Mouse (Mus musculus): ENCODE measurements around the gene Pidd1.

Pidd1 gene

DNA sequence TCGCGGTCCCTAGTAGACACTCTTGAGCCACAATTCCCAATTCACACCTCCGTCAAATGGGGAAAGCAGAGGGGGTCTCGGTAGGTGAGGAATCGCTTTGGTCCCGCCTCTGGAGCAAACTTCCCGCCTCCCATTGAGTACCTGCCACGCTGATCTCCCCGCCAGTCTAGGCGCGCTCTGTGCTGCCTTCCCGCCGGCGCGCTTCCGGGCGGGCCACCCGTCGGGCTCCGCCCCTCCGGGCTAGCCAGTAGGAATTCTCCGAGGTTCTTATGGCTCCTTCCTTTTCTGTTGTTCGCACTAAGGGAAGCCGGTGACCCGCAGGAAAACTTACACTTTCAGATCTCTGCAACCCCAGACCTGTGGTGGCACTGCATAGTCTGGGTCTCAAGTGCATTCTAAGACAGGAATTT lies at the start of gene Pidd1:
Pidd1 (minus strand) TSS at position 198 of the 410 bp plus-strand sequence.
- in situ Hi-C loops (cut with MboI; ENCODE audit: low sequenced_read_pairs): no loop called here

DNA sequence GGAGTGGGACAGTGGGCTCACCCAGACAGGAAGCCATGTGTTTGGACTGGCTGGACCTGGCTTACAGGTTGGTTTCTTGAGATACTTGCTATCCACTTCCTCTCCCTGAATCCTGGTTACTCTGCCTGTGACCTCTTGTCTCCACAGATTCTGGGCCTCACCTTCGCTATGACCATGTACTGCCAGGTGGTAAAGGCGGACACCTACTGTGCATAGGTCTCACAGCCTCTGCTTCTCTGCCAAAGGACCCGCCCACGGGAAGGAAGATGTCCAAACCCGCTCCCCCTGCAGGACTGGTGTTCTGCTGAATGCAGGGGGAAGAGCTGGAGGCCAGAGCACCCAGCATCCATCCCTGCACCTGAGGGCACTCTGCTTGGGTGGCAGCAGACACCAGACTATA lies 48.9 kb upstream of the Pidd1 start:
- in situ Hi-C loops (cut with MboI; ENCODE audit: low sequenced_read_pairs): no loop called here

DNA sequence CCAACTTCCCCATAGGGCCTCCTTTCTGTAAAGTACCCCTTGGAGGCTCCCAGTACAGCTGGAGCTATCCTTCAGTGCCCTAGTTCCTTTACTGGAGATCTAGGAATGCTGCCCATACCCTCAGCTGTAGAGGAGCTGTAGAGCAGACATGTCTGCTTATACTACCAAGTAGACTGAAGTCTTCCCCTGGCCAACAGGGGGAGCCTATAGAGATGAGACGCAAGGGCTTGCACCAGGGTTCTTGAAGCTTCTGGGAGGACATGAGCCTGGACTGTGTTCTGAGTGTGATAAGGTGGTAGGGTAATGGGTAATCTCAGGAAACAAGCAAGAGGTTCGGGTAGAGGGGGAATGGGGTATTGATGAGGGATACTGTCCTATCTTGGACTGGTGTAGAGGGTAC lies 47.3 kb upstream of the Pidd1 start:
- in situ Hi-C loops (cut with MboI; ENCODE audit: low sequenced_read_pairs): no loop called here

DNA sequence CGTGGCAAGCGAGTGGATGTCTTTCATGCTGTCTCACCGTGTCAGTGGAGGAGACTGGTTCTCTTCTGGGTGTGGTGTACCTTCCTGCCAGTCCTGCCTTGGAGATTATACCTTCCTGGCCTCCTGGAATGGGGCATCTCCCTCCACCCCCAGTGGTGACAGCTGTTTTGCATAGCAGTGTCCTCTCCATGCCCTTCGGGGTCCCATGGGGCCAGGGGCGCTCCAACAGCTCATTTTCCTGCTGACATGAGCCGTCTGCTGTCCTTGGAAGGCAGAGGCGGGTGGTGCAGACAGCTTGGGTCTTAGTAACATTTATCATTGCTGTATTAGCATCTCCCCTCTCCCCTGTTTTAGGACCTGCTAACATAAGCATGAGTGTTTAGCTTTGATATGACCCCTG lies 43.3 kb upstream of the Pidd1 start:
- in situ Hi-C loops (cut with MboI; ENCODE audit: low sequenced_read_pairs): loop anchor here (5.0 kb wide), 1 partner anchor 35 kb away; no protein-coding TSS in a partner anchor

DNA sequence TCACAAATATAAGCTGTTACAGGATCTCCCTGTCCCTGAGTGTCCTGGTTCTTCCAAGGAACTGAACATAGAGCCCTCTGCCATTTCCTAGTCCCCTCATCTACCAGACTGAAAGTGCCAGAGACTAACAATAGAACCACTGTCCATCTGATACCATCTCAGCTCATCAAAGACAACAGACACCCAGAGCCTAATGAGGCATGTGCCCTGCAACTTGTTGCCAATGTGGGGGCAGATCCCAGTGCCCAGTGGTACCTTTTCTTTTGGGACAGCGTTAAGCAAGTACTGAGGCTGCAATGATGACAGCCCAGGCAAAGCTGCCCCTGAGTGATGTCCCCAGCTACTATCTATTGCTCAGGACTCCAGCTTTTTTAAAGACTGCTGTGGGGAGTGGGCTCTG lies 42.4 kb upstream of the Pidd1 start:
- in situ Hi-C loops (cut with MboI; ENCODE audit: low sequenced_read_pairs): loop anchor here (5.0 kb wide), 1 partner anchor 36 kb away; no protein-coding TSS in a partner anchor

DNA sequence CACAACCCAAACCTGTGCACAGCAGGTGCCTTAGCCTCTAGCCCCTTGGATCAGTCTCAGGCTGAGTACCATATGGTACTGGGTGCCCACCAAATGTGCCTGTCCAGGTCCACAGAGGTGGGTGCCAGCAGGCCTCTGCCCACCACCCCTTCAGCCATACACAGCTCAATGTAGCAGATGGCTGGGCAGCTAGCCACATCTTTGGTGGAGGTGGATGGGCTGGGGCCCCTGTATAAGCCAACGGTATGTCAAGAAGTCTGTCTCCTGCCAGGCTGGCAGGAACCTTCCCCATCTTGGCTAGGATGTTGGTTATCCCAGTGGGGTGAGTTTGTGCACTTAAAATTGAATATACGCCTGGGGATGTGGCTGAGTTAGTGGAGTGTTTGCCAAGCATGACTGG lies 41.8 kb upstream of the Pidd1 start:
- in situ Hi-C loops (cut with MboI; ENCODE audit: low sequenced_read_pairs): loop anchor here (5.0 kb wide), 1 partner anchor 37 kb away; no protein-coding TSS in a partner anchor

DNA sequence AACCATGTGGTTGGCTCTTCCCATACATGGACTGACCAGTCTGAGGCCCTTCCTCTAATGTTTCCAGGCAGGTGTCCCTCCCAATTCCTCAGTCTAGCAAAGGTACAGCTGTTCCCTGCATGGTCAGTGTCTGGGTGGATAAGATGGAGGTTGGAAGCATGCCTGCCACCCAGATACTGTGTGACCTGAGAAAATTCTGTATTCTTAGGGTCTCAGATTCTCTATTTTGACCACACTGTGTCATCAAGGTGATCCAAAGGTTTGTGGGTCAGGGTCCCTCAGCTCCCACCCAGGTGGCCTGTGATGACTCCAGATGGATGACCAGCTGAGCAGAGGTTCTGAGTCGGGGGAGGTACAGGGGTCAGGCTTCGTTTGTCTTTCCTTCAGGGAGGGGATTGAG lies 41.4 kb upstream of the Pidd1 start:
- in situ Hi-C loops (cut with MboI; ENCODE audit: low sequenced_read_pairs): loop anchor here (5.0 kb wide), 1 partner anchor 37 kb away; no protein-coding TSS in a partner anchor

DNA sequence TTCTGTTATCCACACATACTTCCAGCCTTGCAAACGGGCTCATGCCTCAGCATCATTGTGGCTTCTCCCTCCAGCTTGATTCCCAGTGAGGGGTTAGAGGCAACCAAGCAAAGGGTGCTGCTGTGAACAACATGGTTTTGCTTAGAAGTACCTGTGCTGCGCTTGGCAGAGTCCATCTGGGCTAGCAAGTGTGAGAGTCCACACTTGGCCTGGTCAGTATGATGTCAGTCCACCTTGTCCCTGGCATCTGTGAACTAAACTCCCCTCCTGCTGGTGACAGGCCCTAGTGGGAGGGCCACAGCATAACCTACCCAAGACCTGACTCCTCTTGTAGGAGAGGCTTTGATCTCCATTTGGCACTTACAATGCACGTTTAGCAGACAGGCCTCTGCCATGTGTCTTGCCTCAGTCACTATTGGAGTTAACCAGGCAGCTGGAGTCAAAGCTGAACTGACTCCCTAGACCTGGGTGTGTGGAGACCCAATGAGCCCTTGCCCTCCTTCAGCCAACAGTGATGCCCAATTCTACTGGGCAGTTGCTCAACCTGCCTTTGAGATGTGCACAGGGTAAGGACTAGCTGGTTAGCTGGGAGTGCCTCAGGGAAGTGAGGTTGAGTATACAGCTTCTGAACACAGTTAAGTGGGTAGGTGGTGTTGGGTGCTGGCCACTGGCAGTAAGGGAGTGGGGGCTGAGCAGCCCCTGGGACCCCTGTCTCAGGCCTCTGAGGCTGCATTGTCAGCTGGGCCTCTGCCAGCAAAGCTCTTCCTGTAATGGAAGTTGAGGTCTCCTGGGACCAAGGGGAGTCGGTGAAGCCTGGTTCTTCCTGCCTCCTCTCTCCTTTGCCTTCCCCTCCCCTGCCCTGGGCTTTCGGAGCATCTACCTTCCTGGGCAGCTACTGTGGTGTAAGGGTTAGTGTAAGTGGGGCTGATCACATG lies 40.6 kb upstream of the Pidd1 start:
- in situ Hi-C loops (cut with MboI; ENCODE audit: low sequenced_read_pairs): loop anchor here (5.0 kb wide), 1 partner anchor 38 kb away; no protein-coding TSS in a partner anchor

DNA sequence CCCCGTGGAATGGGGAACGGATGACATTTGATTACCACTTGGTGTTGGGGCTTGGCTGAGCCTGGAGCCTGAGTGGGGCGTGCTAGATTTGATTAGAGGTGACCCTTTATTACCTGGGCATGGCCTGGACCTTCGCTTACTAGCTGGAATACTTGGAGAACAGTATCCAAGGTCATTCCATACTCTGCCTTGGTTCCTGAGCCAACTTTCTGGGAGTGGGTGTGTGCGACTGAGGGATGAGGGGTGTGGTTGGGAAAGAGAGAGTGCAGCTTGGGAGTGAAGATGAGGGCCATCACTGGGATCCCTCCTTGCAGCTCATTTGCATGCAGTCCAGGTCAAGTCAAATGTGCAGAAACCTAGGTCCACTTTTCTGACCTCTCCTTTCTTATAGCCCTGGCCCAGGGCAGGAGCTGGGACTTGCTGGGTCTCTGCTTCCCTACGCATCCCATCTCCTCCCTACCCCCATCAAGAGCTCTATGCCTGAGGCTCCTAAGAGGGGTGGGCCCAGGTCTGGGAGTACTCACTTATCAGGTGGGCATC lies 39.4 kb upstream of the Pidd1 start:
- in situ Hi-C loops (cut with MboI; ENCODE audit: low sequenced_read_pairs): no loop called here

DNA sequence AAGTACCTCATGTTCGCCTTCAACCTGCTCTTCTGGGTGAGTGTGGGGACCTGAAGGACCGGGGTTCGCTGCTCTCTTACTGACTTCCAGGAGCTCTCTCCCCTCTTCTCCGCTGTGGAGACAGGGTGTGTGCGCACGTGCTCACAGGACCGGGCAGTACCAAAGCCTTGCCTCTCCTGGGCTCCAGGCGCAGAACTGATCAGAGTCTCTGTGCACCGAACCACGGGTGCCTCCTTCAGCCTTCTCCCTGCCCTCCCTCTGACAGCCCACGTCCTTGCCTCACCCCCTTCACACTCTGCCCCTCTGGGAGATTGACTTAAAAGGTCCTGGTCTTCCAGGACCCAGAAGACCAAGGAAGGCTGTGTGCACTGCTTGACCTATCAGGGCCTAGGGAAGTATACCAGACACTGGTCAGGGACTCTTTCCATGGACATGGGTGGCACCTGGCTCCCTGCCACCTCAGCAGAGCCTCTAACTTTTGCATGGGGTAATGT lies 38.8 kb upstream of the Pidd1 start:
- in situ Hi-C loops (cut with MboI; ENCODE audit: low sequenced_read_pairs): no loop called here

DNA sequence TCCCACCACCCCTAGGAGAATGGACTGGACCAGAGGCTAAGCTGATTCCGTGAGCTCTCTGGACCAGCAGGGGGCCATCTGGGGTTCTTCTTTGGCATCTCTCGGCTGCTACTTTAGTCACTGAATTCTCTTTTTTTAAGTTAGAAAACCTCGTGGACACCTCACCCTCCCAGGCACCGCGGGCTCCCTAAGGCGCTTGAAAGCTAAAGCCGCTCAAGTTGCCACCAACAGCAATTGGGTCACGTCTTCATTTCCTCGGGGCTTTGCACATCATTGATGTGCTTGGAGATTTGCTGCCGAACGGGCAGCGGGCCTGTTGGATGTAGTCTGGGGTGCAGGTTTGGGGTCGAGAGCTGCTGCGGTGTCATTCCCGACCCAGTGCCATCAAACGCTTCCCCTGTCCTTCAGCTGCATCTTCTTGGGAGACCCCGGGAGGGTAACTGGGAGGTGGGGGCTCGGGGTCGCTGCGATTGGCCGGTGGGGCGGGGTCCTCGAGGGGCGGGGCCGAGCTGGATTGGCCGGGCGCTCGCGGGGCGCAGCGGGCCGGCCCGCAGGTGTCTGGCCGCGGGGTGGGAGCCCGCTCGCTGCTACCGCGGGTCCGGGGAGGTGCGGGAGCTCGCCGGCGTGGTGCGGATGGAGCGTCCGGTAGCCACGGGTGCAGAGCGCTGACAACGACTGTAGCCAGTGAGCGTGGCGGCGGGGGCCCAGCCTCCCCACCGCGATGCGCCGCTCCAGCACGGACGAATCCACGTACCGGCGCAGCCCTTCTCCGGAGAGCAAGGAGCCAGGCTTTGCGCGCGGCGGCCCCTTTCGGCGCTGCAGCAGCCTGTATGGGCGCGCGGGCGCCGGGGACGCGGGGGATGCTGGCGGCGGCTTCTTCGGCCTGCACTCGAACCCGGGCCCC lies 37.9 kb upstream of the Pidd1 start:
- in situ Hi-C loops (cut with MboI; ENCODE audit: low sequenced_read_pairs): no loop called here

DNA sequence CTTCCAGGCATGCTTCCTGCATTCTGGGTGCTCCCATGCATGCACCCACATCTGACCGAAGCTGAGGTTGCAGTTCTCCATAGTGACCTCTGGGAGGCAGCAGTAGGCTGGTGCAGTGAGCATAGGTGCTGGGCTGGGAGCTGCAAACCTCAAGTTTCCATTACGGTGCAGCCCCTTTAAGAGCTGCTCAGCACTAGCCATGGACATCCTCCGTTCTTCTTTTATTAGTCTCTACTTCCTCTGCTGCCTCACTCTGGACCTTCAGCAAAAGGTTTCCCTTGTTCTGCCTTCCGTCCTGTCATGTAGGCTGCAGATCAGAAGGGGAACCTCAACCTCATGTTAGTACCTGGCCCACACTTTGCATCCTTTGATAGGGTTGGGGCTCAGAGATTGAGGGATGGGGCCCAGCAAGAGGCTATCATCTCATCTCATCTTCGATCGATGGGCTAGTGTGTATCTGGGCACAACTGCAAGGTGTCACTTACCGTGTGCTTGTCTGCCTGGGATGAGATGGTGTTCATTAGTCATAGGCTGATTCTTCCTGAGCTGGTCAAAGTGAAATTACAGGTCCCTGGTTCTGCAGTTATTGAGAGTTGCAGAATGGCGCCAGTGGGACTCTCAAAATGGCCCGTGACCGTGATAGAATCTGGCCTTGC lies 37.1 kb upstream of the Pidd1 start:
- in situ Hi-C loops (cut with MboI; ENCODE audit: low sequenced_read_pairs): no loop called here

DNA sequence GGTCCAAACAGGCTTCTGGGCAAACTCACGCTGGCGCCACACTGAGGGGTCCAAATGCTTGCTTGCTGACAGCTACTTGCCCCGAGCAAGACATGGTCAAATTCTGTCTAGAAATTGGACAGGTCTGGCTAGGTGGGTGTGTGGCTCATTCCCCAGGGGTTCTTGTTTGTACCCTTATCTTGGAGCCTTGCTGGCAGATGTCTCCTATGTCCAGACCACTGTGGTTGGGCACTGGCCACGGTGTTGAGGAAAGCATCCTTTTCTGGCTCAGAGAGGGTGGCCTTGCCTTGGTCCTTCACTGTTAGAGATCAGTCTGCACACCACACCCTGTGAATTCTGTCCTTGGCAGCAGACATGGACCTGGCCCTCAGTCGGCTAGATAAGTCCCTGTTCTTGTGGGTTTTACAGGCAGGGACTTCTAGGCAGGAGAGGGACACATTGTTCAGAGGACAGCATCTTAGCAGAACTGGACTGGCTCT lies 34.5 kb upstream of the Pidd1 start:
- in situ Hi-C loops (cut with MboI; ENCODE audit: low sequenced_read_pairs): no loop called here

DNA sequence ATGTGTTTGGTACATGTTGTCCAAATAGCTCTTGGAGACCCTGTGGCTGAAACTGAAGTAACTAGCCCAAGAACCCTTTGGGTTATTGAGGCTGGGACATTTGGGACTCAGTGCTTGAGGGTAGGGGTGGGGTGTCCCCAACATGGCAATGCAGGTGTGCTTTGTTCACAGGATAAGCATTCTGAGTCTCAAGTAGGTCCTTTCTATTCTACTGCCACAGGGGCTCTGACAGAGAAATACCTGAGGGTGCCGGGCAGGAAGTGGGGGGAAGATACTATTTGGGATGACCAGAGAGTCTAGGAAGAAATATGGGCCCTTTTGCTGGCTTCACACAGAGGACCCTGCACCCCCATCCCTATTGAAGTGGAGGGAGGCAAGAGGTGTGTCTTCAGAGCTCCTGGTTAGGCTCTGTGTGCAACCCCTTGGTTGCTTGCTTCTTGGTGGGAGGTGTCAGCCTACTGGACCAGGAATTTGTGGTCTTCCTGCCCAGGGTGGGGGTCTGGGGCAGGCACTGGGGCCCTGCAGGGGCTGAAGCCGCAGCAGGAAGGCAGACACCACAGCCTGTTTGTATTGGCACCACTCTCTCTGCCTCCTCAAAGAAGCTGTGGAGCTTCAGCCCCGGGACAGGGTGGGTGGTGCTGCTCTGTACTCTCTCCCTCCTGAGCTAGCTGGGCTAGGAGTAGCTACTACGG lies 33.9 kb upstream of the Pidd1 start:
- in situ Hi-C loops (cut with MboI; ENCODE audit: low sequenced_read_pairs): no loop called here

DNA sequence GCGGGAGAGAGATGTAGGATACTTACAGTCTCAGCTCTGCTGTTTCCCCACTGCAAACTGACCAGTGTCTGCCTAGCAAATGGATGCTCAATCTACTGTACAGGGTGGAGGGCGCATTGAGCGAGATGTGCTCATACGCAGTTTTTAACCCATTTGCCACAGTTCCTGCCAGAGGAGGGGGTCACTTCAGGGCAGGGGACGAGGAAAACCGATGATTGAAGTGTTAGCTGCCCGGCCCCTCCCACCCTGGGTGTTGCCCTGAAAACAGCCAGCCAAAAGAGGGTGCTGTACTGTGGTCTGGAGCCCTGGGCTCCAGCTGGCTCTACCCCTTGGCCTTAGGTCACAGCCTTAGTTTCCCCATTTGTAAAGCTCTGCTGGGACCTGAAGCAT lies 33.2 kb upstream of the Pidd1 start:
- in situ Hi-C loops (cut with MboI; ENCODE audit: low sequenced_read_pairs): no loop called here

DNA sequence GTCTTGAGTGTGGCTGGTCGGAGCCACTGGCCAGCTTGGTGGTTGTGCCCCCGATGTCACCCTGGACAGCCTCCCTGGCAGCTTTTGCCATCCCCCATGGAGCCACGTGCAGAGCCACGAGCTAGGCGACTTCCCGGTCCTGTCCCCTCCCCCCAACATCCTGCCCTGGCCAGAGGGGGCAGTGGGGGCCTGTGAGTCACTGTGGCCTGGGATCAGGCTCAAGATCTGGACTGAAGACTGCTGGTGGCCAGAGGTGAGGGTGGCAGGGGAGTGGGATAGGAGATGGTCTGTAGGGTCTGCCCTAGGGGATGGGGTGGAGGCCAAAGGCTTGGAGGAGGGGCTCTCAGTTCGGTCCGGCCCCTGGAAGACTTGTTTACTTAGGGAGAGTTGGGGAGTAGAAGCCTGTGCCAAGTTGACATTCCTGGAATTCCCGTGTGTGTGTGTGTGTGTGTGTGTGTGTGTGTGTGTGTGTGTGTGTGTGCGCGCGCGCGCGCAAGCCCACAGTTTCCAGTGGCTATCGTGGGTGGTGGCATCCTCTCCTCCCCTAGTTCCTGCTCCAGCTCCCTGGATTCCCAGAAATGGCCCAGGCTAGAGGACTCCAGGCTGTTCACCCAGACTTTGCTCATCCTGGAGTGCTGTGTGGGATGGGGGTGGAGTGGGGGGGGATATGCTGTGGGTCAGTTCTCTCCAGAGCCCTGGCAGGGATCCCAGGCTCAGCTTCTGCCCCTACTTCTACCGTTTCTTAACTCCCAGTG lies 32.6 kb upstream of the Pidd1 start:
- in situ Hi-C loops (cut with MboI; ENCODE audit: low sequenced_read_pairs): no loop called here

DNA sequence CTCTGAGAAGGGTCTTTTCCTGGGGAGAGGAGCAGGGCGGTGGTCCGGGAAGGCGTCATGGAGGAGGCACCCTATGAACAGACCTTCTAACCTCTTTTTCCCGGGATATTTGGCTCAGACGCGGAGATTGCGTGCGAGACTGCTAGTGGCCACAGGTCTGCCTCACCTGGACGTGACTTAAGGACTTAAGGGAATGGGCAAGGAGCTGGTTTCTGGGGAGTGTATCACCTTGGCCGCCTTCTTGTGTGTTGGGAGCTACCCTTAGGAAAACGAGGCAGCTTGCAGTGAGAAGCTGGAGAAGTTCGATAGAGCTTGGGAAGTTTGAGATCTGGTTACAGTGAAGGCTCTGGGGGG lies 32.0 kb upstream of the Pidd1 start:
- in situ Hi-C loops (cut with MboI; ENCODE audit: low sequenced_read_pairs): no loop called here

DNA sequence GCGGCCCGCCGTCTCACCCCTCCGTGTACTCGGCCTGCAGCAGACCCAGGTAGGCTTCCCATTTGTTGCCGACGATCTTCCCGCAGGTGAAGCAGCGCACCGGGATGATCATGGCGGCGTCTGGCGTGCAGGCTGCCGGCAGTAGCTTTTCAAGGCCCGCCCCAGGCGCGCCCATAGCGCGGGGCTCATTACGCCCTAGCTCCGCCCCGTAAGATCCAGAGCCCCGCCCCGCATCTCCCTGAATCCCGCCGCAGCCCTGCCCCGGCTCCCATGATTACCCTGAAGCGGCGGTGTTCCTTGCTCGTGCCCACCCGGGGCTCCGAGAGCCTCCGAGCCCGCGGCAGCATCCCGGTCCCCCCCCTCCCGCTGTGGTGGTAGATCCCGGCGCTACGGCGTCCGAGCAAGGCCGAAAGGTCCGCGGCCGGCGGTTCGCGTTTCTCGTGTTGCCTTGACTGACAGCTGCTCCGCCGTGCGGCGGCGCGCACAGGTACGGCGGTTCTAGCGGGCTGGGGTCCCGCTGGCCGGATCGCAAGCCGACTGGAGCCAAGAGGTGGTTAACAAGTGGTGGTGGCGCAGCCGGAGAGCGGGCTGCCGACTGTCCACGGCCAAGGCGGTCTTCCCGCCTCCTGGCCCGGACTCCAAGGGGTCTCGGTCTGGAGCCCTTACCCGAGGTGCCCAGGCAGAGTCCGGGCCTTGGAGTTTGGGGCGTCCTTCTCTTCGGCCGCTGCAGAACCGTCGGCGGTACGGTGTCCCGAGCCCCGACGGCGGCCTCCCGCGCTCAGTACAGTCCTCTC lies 31.4 kb upstream of the Pidd1 start, which contains the start of the genes Polr2l and Tspan4:
Polr2l (minus strand) TSS at position 122 of the 794 bp plus-strand sequence.
Tspan4 (plus strand) TSS at position 230 of the 794 bp plus-strand sequence.
- in situ Hi-C loops (cut with MboI; ENCODE audit: low sequenced_read_pairs): no loop called here
